Mouse (Mus musculus) cerebellum, adult 2 months (tissue): ENCODE data around the gene Slit1. TPM values are rescaled to one million over a fixed set of nuclear protein-coding genes. Genes with fewer than 3 reads are reported as not detected.

Experiments
- DNase-seq, 2 experiments: peaks; one replicate each; pipeline ENCODE4 v3.0.0; 2021
- H3K27ac ChIP-seq: fragments of 200-500 bp; 2 replicates; pipeline ENCODE4 v1.5.1; 2012; ENCODE audit warnings: low read length, control low read depth, inconsistent platforms; ENCODE audit not compliant: insufficient read depth
- H3K27me3 ChIP-seq: fragments of 200-500 bp; 2 replicates; pipeline ENCODE4 v1.6.1; 2012; ENCODE audit warnings: inconsistent platforms, mild to moderate bottlenecking, low read length, moderate library complexity; ENCODE audit not compliant: control insufficient read depth, insufficient read depth
- H3K4me1 ChIP-seq: fragments of 200-500 bp; 2 replicates; pipeline ENCODE4 v1.6.1; 2011; ENCODE audit warnings: low read length; ENCODE audit not compliant: control insufficient read depth, insufficient read depth
- H3K4me3 ChIP-seq: fragments of 200-500 bp; replicated peaks from 2 replicates; pipeline ENCODE3; 2011; ENCODE audit warnings: mild to moderate bottlenecking, low read depth, low read length, control low read depth; ENCODE audit not compliant: insufficient read depth
- CTCF ChIP-seq: fragments of 200-500 bp; IDR thresholded peaks from 2 replicates; pipeline ENCODE4 v1.5.1; 2011; ENCODE audit warnings: low read depth, mild to moderate bottlenecking, control low read depth, low read length, moderate library complexity, borderline replicate concordance; ENCODE audit not compliant: insufficient read depth
- POLR2A ChIP-seq: fragments of 200-500 bp; IDR thresholded peaks from 2 replicates; pipeline ENCODE4 v1.6.1; 2011; ENCODE audit warnings: low read length, control low read depth, borderline replicate concordance; ENCODE audit not compliant: insufficient read depth
- WGBS: fragments of 180-500 bp; shearing (Covaris S2); methylation state at CpG from one replicate; pipeline ENCODE4 v1.1.7; 2018; 5-methylcytosine and 5-hydroxymethylcytosine counted together
- polyA plus RNA-seq: library from polyadenylated mRNA; depleted of rRNA; stranded (reverse); fragments of >200 nt; gene quantifications from 2 replicates; pipeline ENCODE4 v1.2.3, GENCODE M21; 2012

Gene Slit1
- polyA plus RNA-seq, 1 experiment = 4.9 TPM

GRCm38 (mm10) chr19:41716233-41717218, 26.9 kb downstream of the Slit1 start:
- 71% methylated on average over 19 of the region's 19 CpGs for WGBS
- no peak for DNase-seq
- TF ChIP-seq POLR2A = no peak

DNA sequence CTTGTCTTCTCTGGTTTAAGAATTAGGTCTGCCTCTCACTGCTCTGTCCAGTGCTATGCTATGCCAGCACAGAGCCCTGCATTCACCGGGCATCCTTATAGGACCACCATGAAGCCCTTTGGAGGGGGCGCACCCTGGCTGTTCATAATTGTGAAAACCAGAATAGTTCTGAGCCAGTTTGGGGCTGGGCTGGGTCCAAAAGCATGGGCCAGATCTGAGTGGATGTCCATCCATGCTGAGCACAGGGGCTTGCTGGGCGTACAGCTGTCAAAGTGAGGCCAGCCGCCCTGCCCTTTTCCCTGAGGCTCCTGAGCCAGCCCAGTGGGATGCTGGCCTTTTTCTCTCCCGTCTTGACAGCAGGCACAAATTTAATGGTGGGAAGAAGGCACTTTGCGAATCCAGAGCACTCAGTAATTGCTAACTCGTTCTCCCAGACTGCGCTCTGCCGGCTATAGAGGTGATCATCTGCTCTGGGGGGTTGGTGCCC, 29.0 kb downstream of the Slit1 start:
- 42% methylated on average over 9 of the region's 9 CpGs for WGBS
- Histone ChIP-seq H3K4me3 (no peak overlapping the region), H3K27ac (no peak overlapping the region), H3K27me3 (no peaks in the 10 kb centered on the region; the same call in 1 of the 2 replicates), H3K4me1 (no peaks in the 10 kb centered on the region; the same call in 1 of the 2 replicates)
- TF ChIP-seq CTCF (no peak), POLR2A (no peak)
- no peak for DNase-seq

More at GRCm38 (mm10) chr19:41716233-41717218, 26.9 kb downstream of the Slit1 start:
- H3K4me3 ChIP-seq = no peak overlapping the region
- H3K4me1 ChIP-seq = no peaks in the 10 kb centered on the region; the same call in 1 of the 2 replicates
- H3K27ac ChIP-seq = no peak overlapping the region
- H3K27me3 ChIP-seq = no peaks in the 10 kb centered on the region

DNA sequence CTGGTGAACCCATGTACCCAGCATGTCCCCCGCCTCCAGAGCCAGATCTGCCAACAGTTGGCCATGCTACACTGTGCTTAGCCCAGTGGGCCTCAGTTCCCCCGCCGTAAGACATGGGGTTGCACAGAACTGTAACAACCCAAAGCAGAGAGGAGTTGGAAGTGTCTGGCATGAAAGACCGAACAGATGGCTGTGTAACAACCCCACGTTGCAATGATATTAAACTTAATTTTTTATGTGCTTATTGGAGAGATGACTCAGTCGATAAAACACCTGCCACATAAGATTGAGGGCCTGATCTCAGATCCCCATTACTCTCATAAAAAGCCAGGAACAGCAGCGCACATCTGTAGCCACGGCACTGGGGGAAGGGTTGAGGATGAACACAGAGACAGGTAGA, 30.6 kb downstream of the Slit1 start:
- WGBS = 37% methylated on average over 8 of the region's 8 CpGs
- Histone ChIP-seq H3K27ac (no peak overlapping the region), H3K27me3 (no peaks in the 10 kb centered on the region; the same call in 1 of the 2 replicates), H3K4me3 (no peak overlapping the region), H3K4me1 (no peaks in the 10 kb centered on the region; the same call in 1 of the 2 replicates)
- no peak for DNase-seq
- no peak for TF ChIP-seq CTCF
- TF ChIP-seq POLR2A = no peak

DNA sequence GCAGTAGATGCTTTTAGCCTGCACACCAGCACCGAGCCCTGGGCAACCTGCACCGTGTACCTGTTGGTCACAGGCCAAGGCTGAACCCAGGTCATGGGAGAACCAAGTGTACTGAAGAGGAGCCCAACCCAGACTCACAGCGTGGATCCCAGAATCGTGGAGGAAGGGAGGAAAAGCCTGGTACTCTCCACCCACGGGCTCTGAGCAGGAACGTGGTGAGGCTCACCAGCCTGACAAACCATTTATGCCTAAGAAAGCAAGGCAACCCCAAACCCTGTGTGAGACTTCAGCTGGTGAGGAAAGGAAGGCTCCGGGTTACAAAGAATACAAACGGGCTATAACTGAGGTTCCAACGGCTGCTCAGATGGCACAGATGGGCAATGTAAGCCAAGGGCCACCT, 31.8 kb downstream of the Slit1 start:
- WGBS = 79% methylated on average over 9 of the region's 9 CpGs
- no peak for TF ChIP-seq POLR2A
- DNase-seq = no peak
- Histone ChIP-seq H3K4me1 (no peaks in the 10 kb centered on the region; the same call in 1 of the 2 replicates), H3K4me3 (no peak overlapping the region), H3K27ac (no peak overlapping the region), H3K27me3 (no peaks in the 10 kb centered on the region; the same call in 1 of the 2 replicates)

GRCm38 (mm10) chr19:41709497-41710165, 33.8 kb downstream of the Slit1 start:
- no peaks in the 10 kb centered on the region; the same call in 1 of the 2 replicates for H3K4me1 ChIP-seq
- no peak overlapping the region for H3K27ac ChIP-seq
- no peak overlapping the region for H3K4me3 ChIP-seq
- no peak for TF ChIP-seq POLR2A
- TF ChIP-seq CTCF = no peak
- H3K27me3 ChIP-seq = no peaks in the 10 kb centered on the region; the same call in 1 of the 2 replicates
- 80% methylated on average over 12 of the region's 12 CpGs for WGBS
- DNase-seq = no peak

DNA sequence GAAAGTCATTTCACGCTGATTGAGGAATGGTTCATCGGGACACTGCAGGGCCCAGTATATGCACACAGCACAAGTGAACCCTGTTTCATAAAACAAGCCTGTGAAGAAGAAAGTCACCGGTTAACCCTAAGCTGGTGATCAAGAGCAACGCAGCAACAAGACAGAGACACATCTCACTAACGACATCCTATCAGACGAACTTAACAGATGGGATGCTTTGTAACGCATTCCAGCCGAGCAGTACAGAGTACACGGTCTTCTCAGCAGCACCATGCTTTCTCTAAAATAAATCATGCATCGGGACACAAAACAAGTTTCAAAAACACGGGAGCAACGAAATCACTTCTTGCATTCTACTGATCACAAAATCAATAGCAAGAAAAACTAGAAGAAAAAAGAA, 35.6 kb downstream of the Slit1 start:
- Histone ChIP-seq H3K4me1 (no peaks in the 10 kb centered on the region), H3K27ac (no peak overlapping the region), H3K4me3 (no peak overlapping the region), H3K27me3 (no peaks in the 10 kb centered on the region; the same call in 1 of the 2 replicates)
- TF ChIP-seq CTCF = no peak
- TF ChIP-seq POLR2A = no peak
- no peak for DNase-seq
- WGBS = 54% methylated on average over 12 of the region's 12 CpGs

DNA sequence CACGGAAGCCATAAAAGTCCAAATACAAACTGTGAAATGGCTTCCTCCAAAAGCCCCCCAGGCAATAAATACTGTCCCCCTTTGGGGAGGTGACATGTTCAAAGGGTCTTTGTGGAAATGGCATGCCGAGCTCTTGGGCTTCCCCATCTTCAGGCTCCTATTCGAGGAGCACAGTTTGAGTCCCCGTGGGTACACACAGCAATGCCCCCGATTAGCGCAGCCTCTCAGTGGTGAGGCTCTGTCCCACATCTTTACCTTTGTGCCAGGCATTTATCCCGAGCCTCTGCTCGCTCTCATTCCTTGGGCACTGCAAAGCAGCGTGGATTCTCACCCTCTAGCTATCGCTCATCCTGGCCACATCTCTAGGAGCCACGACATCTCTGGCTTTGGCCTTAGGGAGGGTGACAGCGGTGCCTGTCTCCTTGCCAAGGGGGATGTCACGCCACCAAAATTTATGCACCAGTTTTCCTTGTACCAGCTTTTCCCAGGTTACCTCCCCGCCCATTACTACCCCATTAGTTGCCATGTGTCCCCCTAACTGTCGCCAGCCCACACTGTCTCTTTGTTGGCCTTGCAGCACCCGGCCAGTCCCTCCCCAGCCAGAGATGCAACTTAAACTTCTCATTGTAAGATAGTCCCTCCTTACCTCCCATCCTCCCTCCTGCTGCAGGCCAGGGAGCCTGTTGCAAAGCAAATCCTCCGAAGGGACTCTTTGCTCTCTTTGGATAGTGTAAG, 37.2 kb downstream of the Slit1 start:
- no peak overlapping the region for H3K27ac ChIP-seq
- H3K27me3 ChIP-seq = no peaks in the 10 kb centered on the region; the same call in 1 of the 2 replicates
- no peaks in the 10 kb centered on the region for H3K4me1 ChIP-seq
- WGBS = 41% methylated on average over 17 of the region's 17 CpGs
- no peak for DNase-seq
- H3K4me3 ChIP-seq = no peak overlapping the region
- TF ChIP-seq CTCF (no peak), POLR2A (no peak)
